Mouse (Mus musculus): Measurements from ENCODE around the gene Stac.

The Stac gene

DNA sequence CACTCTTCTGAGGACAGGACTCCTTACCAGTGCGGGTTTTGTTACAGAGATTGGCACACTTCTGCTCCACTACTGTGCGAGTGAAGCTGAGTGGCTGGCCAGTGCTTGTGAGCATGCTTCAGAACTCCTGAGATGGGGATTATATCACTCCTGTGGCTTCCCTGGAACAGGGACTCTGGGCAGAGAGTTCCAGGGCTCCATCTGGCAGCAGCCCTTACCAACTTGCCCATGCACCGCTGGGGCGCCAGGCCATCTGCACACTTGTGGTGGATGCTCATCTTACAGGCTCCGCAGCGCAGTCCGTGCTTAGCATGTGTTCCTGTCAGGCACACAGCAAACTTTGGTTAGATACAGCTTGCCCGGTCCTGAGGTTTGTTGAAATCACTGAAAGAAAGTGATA, 83.5 kb downstream of the Stac start:
- DNase-seq (ENCODE audit: low read depth, low spot score), result no peak

DNA sequence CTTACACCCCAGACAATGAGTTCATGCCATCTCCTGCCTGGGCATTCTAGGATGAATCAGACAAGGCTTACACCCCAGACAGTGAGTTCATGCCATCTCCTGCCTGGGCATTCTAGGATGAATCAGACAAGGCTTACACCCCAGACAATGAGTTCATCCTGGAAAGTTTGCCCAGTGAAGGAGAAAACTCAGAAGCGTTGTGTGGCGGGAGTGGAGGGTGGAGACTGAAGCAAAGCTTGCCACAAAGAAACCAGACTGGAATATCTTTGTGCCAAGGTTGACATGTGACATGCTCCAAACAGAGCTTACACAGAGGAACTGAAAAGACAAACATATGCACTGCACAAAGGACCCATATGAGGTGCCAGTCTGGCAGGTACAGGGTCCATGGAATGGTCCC, 102.6 kb downstream of the Stac start:
- no peak for DNase-seq (ENCODE audit: low read depth, low spot score)

DNA sequence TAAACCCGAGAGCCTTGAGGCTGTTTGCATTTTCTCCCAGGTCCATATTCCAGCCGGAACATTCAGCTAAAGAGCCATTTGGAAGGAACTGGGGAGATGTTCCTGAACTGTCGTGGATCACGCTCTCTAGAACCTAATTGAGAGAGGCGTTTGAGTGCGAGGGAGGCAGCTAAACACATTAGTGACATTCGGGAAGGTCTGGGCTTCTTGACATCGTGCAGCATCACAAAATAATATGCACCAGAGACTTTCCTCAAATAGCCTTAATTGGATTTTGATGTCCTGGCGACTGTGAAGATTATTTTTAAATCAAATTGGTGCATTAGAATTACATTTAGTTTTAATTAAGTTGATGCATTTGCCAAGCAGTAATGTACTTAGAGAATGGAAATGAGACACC, 111.4 kb downstream of the Stac start:
- DNase-seq (ENCODE audit: low read depth, low spot score), result no peak

DNA sequence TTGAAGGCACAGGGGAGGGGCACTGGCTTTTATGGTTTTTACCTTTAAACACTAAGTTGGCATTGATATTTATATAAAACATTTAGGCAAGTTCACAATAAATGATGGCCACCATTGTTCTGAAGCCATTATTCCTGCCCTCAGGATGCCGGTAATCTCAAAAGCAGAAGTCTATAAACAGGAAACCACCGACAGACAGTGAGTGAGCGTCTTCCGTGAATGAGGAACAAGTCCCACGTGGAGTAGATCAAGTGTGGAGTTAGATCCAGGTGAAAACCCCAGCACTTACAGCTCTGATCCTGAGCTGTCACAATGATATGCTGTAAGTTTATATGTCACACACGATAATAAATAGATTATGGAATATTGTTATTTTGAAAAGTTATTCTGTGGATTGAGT, 112.7 kb downstream of the Stac start:
- DNase-seq (ENCODE audit: low read depth, low spot score), result no peak

DNA sequence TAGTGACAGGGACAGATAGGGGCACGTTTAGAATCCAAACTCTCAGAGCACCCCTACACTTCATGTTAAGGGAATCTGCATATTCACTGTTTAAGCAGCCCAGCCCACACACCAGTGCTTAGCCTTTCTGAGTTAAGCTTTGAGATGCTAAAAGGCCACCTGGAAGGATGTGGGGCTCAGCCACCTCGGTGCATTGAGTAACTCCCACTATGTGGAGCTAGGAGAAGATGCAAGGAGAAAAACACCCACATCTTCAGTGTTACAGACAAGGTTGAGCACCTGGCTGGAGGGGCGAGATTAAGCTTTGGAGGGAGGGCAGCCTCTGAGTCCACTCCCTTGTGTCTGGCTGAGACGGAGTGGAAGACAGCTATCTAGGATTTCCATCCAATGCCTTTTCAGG, 114.3 kb downstream of the Stac start:
- no peak for DNase-seq (ENCODE audit: low read depth, low spot score)

DNA sequence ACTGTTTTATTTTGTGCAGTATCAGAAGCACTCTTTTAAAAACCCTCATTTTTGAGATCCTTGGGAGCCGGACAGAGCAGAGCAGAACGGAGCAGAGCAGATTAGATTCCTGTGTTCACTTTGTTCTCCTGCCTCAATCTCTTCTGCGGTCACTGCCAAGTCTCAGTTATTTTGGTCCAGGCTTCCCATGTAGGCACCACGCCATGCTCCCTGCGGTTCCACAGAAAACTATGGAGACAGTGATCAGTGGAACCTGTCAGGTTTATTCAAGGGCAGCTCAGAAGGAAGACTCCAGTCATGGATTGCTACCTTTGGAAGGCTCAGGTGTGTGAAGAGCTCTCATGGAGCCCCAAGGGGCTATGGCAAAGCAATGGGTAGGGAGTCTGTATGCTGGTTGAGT, 116.3 kb downstream of the Stac start:
- DNase-seq (ENCODE audit: low read depth, low spot score), result no peak

DNA sequence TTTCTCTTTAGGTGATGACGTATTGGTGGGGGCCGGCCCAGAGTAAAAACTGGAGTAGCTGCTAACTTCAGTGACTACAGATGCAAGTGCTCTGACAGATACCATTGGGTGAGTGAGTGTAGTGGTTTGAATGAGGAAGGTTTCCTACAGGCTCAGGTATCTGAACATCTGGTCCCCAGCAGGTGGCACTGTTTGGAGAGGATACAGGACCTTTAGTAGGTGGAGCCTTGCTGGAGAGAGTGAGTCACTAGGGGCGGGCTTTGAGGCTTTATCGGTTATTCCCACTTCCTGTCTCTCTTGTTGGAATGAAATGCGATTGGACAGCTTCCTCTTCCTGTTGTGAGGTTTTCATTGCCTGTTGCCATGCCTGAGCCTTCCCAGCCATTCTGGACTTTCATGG, 118.5 kb downstream of the Stac start:
- no peak for DNase-seq (ENCODE audit: low read depth, low spot score)

DNA sequence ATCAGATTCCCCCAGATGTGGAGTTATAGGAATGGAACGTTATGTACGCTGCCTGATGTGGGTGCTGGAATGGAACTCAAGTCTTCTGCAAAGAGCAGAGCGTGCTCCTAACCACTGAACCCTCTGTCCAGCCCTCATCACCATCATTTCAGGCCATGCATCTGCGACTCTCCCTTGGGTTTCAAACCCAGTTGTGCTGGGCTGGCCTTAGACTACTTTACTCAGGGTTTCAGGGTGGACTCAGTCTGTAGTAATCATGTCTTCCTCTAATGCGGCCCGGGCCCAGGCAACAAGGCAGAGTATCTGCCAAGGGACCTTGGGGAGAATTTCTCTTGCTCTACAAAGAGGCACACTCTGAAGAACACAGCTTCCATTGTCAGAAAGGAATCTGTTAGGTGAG, 126.0 kb downstream of the Stac start:
- no peak for DNase-seq (ENCODE audit: low read depth, low spot score)

DNA sequence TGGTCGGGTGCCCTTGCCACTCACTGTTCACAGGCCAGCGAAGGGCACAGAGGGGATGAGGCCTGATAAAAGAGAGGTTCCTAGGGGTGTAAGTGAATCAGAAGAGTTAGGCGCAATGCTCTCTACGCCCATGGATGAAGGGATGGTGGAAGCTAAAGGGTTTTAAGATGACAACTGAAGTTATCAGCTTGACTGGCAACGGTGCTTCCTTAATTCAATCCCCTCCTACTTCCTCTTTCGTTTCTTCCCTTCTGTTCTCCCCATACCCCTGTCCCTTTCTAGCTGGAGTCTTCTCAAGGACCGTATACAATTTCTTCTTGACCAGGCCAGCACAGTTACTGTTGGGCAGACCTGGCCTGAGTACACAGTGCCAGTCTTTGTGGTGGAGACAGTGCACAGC, 126.9 kb downstream of the Stac start:
- DNase-seq (ENCODE audit: low read depth, low spot score), result no peak

DNA sequence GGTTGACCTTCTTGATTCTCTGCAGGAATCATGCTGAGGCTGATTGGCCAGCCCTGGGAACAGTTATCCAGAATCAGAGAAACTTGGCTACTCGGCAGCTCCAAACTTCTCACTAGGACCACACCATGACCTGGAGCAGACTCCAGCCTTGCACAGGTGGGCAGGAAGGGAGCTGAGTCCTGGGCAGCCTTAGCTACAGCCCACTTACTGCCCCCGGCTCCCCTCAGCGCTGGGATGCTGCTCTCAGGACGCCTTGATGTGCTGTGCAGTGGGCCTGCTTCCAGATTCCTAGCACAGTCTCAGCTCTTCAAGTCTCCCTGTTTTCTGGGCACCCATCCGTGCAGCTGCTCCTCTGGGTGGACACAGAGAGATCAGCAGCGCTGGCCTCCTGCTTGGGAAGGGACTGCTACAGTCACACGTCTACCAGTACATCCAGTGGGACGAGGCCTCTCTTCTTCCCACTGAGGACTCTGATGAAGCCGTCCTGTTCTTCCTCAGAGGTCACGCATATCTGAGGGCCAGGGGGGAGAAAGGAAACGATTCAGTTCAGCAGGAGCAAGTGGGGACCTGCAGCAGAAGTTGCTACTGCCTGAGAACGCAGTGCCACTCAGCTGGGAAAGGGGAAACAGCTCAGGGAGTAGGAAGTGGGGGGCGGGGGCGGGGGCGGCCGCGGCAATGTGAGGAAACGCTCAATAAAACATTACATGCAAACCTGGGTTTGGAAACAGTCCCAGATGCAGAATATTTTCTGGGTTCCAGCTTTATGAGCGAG, 127.7 kb downstream of the Stac start:
- DNase-seq (ENCODE audit: low read depth, low spot score), result no peak

DNA sequence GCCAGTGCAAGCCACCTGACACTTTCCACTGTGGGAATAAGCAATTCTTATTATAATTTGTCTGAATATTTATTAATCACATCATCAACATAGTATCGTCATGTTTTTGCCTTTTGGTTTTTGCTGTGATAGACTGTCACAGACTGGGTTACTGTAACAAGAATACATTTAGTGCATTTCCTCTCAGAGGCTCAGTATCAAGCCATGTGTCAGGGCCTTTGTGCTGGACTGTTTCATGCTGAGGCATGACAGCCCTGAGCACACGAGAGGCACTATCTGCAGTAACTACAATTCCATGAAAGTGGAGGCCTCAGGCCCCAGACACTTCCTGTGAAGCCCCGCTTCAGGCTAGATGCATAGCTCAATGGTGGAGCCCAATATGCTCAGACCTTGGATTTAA, 133.4 kb downstream of the Stac start:
- no peak for DNase-seq (ENCODE audit: low read depth, low spot score)

DNA sequence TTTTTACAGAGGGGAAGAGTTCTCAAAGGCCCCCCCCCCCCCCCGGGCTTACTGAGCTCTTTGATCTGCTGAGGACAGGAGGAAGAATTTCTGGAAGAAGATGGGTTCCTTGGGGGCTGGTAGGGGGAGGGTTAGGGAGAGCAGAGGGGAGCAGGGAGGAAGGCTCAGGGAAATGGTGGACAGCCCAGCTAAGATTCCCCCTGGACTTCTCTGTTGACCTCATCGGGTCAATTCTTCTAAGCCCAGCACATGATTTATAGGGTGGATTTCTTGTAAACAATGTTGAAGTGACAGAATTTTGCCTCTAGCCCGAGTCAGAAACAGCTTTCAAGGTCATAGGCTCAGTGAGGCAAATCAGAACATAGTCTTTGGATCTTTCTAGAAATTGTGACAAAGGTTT, 137.3 kb downstream of the Stac start:
- DNase-seq (ENCODE audit: low read depth, low spot score), result no peak

DNA sequence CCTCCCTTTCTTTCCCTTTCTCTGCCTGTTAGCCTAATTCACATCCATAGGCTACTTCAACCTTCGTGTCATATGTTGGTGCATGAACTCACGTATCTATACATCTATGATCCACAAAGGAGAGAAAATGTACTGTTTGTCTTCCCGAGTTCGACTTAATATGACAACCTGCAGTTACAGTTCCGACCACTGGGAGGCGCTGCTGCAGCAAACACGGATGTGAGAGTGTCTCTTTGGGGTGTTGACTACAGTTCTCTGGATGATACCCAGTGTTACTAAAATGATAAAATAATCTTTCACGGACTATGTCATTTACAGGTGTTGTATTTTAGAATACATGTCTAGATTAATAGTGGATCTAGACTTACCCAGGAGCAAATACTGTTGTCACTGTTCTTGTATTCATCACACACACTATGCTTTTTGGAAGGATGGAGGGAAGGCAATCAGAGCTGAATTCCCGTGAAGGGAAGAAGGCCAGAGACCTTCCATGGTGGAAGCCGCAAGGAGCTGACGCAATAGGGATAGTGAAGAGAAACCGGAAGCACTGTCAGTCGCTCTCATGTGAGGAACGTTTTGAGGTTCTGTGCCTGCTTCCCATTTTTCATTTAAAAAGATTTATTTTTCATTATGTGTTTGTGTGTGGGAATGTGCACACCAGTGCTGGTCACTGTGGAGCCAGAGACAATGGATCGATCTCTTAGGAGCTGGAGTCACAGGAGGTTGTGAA, 138.5 kb downstream of the Stac start:
- no peak for DNase-seq (ENCODE audit: low read depth, low spot score)

DNA sequence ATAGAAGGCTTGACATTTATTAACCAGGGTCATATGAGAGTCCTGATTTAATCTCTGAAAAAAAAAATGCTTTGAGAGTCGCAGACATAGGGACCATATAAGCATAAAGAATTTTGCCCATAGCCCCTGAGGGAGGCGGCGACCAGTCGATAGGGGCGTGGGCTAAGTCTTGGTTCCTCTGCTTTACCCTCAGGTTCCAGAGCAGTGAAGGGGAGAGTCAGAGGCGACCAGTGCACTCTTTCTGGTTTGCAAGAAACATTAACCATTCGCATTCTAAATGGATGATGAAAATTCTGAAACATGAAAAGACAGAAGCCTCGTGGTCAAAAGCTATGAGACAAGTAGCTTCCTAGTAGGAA, 139.2 kb downstream of the Stac start:
- DNase-seq (ENCODE audit: low read depth, low spot score), result no peak

DNA sequence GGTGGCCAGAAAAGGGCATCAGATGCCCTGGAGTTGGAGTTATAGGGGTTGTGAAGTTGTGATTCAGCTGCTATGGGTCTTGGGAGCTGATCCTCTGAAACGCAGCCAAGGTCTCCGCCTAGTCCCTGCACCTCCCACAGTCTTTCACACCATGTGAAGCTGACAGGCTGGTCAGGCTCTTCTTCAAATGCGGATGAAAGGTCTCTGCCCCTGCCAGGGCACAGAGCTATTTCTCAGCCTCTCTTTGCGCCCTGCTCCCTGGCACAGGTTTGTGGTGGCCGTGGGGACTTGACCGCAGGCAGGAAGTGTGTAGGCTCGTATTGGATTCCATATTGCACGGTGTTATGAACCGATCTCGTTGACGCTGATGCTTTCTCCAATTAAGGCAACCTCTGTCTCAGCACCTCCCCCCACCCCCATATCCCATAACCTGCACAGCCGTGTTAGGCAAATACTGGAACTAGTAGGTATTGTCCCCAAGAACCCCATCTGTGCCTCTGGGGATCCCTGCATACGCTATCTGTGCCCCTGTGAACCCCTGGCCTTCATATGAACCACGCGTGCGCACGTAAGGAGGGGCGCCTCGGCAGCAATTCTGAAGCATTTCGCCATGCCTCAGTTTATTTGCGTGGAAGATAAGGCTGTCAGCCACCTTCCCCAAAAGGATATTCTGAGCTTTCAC, 139.7 kb downstream of the Stac start:
- DNase-seq (ENCODE audit: low read depth, low spot score), result no peak

DNA sequence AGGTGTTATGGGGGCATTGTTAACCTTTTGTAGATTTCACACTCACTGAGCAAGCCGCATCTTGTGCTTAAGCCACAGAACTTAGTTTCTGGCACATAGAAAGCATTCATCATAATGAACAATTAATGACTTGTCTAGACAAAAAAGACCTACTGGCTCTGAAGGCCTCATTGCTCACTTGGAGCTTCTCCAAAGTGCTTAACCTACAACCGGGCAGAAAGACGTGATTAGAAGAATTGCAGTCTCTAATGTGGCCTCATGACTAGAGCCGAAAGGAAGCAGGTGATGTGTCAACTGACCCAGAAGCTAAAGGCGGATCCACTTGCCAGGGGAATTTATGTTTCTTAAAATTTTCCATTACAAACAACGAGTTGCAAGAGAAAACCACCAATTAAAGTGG, 147.5 kb downstream of the Stac start:
- DNase-seq (ENCODE audit: low read depth, low spot score), result peak; percentile 4

DNA sequence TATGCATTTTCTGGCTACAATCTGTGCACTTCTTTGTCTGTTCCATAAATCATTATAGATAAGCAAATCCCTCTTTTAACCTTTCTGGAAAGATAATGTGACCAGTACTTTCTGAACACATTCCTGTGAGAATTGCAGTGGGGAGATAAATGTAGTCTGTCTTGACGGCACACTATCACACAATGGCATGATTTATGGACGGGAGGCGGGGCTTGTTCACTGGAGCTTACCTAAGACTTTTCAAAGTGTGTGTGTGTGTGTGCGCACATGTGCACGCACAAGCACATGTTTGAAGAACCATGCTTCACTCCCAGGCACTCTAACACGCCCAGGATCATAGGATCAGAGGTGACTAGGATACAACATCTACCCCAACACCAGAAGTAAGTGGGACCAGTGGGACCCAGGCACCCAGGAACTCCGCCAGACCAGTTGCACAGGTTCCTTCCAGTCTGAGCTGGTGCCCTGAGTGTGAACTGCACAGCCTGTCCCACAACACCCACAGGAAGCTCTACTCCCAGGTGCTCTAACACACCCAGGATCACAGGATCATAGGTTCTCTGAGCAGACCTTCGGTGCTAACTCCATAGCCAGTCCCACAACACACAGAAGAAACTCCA, 154.6 kb downstream of the Stac start:
- DNase-seq (ENCODE audit: low read depth, low spot score), result no peak

DNA sequence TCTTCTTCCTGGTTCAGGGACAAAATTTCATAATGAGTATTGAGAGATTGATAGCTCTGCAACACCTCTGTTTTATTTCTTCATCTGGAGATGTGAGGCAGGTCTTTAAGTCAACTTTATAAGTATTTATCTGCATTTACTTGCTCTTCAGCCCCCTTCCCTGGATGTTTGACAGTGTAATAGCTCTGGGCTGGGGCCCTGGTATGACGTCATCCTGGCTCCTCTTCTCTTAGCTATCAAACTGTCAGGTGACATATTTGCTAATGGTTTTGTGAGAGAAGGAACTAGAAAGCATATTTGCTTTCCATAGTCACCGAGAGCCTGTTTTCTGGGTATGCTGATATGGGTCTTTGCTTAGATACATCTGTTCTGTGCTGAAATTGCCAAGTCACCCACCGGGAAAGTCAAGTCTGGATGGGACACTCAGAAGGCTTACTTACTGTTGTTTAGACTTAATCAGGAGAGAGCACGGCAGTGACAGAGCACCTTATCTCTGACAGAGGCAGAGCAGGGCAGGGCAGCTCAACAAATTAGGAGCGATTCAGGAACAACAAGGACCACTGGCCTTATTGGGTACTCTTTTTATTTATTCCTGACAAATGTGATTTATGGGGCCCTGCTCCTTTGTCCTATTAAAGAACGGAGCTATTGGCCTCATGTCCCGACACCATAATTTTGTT, 155.3 kb downstream of the Stac start:
- no peak for DNase-seq (ENCODE audit: low read depth, low spot score)

DNA sequence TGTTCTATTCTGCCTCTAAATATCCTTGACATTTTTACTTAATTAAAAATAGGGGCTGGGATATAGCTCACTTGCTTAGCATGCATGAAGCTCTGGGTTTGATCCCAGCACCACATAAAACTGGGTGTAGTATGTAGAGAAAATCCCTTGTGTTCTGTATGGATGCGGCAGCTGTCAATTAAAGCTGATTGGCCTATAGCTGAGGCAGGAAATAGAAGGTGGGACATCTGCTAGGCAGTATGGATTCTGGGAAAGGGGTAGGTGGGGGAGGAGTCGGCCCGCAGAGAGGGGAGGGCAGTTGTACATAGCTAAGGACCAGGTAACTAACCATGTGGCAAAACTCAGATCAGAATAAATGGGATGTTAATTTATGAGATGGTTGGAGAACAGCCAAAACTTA, 166.3 kb downstream of the Stac start:
- DNase-seq (ENCODE audit: low read depth, low spot score), result no peak

DNA sequence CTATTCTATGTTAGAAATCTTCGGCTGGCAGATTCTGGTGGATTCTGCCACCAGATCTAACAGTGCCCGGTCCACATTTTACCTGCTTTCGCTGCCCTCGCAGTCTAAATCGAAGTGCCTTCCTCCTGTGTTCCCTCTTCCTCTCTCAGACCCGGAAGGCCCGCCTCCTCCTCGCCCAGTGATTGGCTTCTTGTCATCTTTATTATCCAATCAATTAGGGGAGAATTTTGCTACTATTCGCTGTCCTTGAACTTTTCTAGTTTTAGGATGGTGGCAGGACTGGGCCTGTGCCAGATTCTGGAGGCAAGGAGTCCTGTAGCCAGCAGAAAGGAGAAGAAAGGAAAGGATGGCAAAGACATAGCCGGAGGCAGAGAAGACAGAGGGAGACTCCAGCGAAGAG, 167.0 kb downstream of the Stac start:
- DNase-seq (ENCODE audit: low read depth, low spot score), result no peak

DNA sequence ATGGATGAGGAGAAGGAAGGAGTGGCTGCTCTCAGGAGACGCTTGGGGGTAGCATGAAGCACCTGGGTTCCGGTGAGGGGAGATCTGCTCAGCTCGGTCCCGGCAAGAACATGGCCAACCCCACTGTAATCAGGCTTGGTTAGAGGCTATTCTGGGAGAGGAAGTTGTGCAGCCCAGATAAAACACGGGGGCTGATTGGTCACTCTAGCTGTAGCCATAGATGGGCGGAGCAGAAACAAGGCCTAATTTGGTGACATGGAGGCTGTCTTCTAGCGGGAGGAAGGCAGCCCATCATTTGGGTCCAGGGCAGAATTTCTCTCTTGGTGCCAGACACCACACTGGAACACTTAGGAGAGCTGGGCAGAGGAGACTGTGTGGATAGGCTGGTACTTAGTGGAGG, 167.9 kb downstream of the Stac start:
- no peak for DNase-seq (ENCODE audit: low read depth, low spot score)

DNA sequence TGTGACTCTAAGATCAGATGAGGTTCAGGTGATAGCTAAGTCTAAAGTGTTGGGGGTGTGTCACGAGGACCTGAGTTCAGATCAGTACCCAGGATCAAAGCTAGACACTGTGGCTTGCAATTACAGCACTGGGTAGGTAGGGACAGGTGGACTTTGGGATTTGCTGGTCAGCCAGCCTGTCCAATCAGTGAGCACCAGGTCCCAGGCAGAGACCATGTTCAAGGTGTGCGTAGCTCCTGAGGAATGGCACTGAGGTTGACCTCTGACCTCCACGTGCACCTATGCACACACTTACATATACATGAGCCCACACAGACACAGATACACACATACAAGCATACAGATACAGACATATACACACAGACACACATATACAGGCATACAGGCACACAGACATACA, 174.6 kb downstream of the Stac start:
- DNase-seq (ENCODE audit: low read depth, low spot score), result no peak
